ENCODE assay signal across 18 mouse cellular contexts in the genomic region with DNA sequence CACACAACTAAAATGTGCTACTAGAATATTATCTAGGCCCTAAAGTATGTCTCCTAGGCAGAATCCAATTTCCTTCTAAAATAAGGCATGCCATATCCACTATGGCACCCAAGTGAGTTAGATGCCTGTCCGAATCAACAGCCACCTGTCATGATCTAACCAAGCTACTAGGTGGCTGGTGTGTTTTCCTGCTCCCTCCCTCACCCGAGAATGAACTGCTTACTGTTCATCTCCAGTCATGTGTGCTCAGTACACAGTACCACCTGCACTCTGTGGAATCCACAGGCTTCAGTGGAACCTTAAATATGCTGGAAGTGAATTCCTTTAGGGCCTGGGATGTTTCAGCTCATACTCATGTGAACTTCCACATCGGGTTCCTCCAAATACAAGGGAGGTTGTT.
DNase-seq lines count a peak whose midpoint lies in the region; ATAC-seq and TF ChIP-seq lines count a peak whose summit lies in the region.
"Had no signal": no experiment of that assay in that cellular context is flagged by ENCODE, and none has a peak within 500 bp of the region (broad histone marks: within the 10 kb centered on the region; RNA-seq: fewer than 3 reads in every experiment).

No protein-coding gene starts in this region.

- H3K27me3 ChIP-seq in Patski, result no peaks in the 10 kb centered on the region
- H3K27me3 ChIP-seq: limb, embryonic 15.5 days; neural tube, embryonic 12.5 days had no signal

- ATAC-seq in Patski, result peak; percentile 51
- ATAC-seq: forebrain, postnatal 0 days had no signal

- intact Hi-C loops in left cerebral cortex, postnatal 4 days (cut with DNase I), result no loop called here

- TF ChIP-seq CTCF in Patski (IDR thresholded peaks at IDR 0.05), result no peak

- in situ Hi-C loops in Patski (cut with MboI; ENCODE audit: low pct_unique_long_range_greater_than_20kb), result no loop called here

- DNase-seq in left cerebral cortex, postnatal 4 days, result peak; percentile 47
- DNase-seq in left cerebral cortex, adult 8-10 months (ENCODE audit: low spot score in 2 of 2), result no peak
- no peak for DNase-seq in Patski (ENCODE audit: low read depth, low spot score)
- peak; percentile 86 for DNase-seq in cerebellum, adult 11-12 months
- DNase-seq in cerebellum, postnatal 10 days, result peak; percentile 70 to 77
- no peak for DNase-seq in gastrocnemius, adult 18-20 months (ENCODE audit: low spot score)
- DNase-seq in adrenal gland, adult 18-20 months (ENCODE audit: low spot score in 2 of 2), result no peak
- no peak for DNase-seq in spleen, postnatal 10 days (ENCODE audit: low spot score in 2 of 2)
- DNase-seq: adrenal gland, adult 8-10 months; forebrain, postnatal 0 days; gastrocnemius, postnatal 36 days; heart, adult 2 months; kidney, postnatal 36 days; right cerebral cortex, adult 18-20 months; thymus, adult 18-20 months; thymus, postnatal 36 days had no signal

- CTCF ChIA-PET in Patski (lab: Charles Lee), result interaction anchor here (1.3 to 1.5 kb wide), 2 partner anchors 8 to 26 kb away, joined by 3 to 5 read pairs; no protein-coding TSS in a partner anchor

- POLR2A ChIA-PET in Patski (lab: Charles Lee), result interaction anchor here (0.6 to 1.3 kb wide), 2 partner anchors 9 to 122 kb away, joined by 3 to 5 read pairs; no protein-coding TSS in a partner anchor

Comparison
In these comparisons a context has a peak if more than half of its experiments do, and no peak if none do; other contexts are left out.
1. DNase-seq: peak in left cerebral cortex, postnatal 4 days (single experiment), cerebellum, adult 11-12 months (single experiment) and cerebellum, postnatal 10 days (2 of 2); none in left cerebral cortex, adult 8-10 months (0 of 2), Patski (single experiment), gastrocnemius, adult 18-20 months (single experiment), adrenal gland, adult 18-20 months (0 of 2) and spleen, postnatal 10 days (0 of 2).